Mouse (Mus musculus) cerebellum, adult 2 months (tissue): Measurements from ENCODE around the gene Rhbdd3. TPM values are rescaled to one million over a fixed set of nuclear protein-coding genes. Genes with fewer than 3 reads are reported as not detected.

Experiments used
- DNase-seq, 2 experiments: peaks; one replicate each; pipeline ENCODE4 v3.0.0; 2021
- H3K27ac ChIP-seq: fragments of 200-500 bp; 2 replicates; pipeline ENCODE4 v1.5.1; 2012; ENCODE audit warnings: low read length, control low read depth, inconsistent platforms; ENCODE audit not compliant: insufficient read depth
- H3K27me3 ChIP-seq: fragments of 200-500 bp; 2 replicates; pipeline ENCODE4 v1.6.1; 2012; ENCODE audit warnings: inconsistent platforms, mild to moderate bottlenecking, low read length, moderate library complexity; ENCODE audit not compliant: control insufficient read depth, insufficient read depth
- H3K4me1 ChIP-seq: fragments of 200-500 bp; 2 replicates; pipeline ENCODE4 v1.6.1; 2011; ENCODE audit warnings: low read length; ENCODE audit not compliant: control insufficient read depth, insufficient read depth
- H3K4me3 ChIP-seq: fragments of 200-500 bp; replicated peaks from 2 replicates; pipeline ENCODE3; 2011; ENCODE audit warnings: mild to moderate bottlenecking, low read depth, low read length, control low read depth; ENCODE audit not compliant: insufficient read depth
- CTCF ChIP-seq: fragments of 200-500 bp; IDR thresholded peaks from 2 replicates; pipeline ENCODE4 v1.5.1; 2011; ENCODE audit warnings: low read depth, mild to moderate bottlenecking, control low read depth, low read length, moderate library complexity, borderline replicate concordance; ENCODE audit not compliant: insufficient read depth
- POLR2A ChIP-seq: fragments of 200-500 bp; IDR thresholded peaks from 2 replicates; pipeline ENCODE4 v1.6.1; 2011; ENCODE audit warnings: low read length, control low read depth, borderline replicate concordance; ENCODE audit not compliant: insufficient read depth
- WGBS: fragments of 180-500 bp; shearing (Covaris S2); methylation state at CpG from one replicate; pipeline ENCODE4 v1.1.7; 2018; 5-methylcytosine and 5-hydroxymethylcytosine counted together
- polyA plus RNA-seq: library from polyadenylated mRNA; depleted of rRNA; stranded (reverse); fragments of >200 nt; gene quantifications from 2 replicates; pipeline ENCODE4 v1.2.3, GENCODE M21; 2012

Gene Rhbdd3
- polyA plus RNA-seq, 1 experiment, result 29.5 TPM

DNA sequence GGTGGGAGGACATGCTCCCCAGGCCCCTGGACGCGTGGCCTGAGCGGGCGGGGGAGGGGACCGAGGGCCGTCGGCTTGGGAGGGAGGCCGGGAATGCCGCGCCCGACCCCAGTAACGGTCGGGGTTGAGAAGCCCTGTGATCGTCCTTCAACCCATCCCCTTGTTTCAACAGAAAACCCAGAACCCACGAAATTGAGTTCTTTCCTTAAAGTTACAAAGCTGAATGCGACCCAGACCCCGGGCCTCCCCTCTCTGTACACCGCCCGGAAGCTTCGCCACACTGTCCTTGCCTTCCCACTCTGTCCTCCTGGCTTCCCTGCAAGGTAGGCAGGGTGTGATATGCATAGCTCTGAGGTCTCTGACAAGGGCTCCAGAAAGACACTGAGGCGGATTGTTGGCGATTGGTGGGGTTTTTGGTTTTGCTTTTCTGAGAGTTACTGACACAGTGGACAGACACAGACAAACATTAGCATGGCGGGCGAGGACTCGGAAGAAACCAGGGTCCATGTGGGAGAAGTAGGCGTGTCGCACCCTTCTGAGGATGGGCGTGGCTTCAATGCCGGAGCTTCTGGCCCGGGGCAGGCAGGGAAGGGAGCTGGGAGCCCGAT is 954 bp downstream of the Rhbdd3 start:
- Histone ChIP-seq H3K4me3 (peak overlapping the region; percentile 86), H3K4me1 (peaks cover 9% of the 10 kb centered on the region), H3K27me3 (no peaks in the 10 kb centered on the region), H3K27ac (peak overlapping the region; percentile 77)
- under 1% methylated on average over 31 of the region's 31 CpGs for WGBS
- DNase-seq, result peak; percentile 75 to 78
- TF ChIP-seq POLR2A, result peak; percentile 31; the same call in 1 of the 2 replicates
- no peak for TF ChIP-seq CTCF

DNA sequence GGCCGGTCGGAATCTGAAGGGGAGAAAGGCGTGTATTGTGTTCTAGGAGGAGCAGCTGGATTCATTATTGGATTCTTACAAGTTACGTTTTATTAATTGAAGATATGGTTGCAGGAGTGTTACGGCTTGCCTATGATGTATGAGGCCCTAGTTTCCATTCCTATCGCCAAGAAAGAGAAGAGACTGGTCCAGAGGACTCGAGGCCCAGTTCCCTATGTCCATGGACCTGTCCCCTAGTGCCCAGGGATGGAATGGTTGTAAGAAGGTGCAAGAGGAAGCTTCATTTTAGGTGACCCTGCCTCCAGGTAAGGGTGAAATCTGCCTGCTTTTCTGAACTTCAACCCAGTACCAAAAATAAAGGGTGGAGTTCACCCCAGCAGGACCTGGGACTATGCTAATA is 1.6 kb downstream of the Rhbdd3 start:
- WGBS, result 3% methylated on average over 7 of the region's 7 CpGs
- TF ChIP-seq CTCF (no peak), POLR2A (no peak)
- no peak for DNase-seq

DNA sequence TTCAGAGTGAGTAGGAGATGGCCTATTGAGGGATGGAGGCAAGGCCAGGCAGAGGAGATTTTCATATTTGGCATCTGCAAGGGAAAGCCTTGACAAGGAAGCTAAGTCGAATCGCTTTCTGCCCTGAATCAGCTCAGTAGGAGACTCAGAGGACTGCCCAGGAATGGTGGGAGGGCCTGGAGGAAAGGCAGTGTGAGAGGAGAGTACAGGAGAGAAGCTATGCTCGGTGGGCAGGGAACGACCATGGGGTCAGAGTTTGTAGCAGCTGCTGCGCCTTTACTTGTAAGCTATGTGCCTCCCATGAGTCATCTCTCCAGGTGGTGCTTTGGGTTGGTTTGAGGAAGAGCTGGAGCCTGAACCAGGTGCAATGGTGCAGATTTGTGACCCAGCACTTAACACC is 2.1 kb downstream of the Rhbdd3 start:
- no peaks in the 10 kb centered on the region for H3K27me3 ChIP-seq

More for the DNA sequence above, 1.6 kb downstream of the Rhbdd3 start:
- peaks cover 9% of the 10 kb centered on the region for H3K4me1 ChIP-seq
- H3K4me3 ChIP-seq, result peak overlapping the region; percentile 86
- H3K27me3 ChIP-seq, result no peaks in the 10 kb centered on the region
- 0 out of 2 replicates have a peak overlapping the region, but pooled peaks have one; percentile 77 for H3K27ac ChIP-seq

DNA sequence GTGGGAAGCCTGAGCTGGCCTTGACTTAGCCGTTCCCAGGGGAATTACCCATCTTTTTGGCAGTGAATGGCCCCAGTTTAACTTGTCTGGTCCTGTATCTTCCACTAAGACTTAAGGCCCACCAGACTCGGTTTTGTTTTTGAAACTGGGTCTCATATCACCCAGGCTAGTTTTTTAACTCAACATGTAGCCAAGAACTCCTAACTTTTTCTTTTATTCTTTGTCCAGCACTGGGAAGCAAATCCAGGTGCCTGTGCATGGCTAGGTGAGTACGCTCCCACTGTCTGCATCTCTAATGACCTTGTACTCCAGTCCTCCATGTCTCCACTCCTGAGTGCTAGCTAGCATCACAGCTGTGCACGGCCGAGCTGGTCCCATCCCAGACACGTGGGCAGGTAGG is 2.9 kb downstream of the Rhbdd3 start:
- no peak overlapping the region for H3K4me3 ChIP-seq
- H3K27ac ChIP-seq, result no peak overlapping the region
- TF ChIP-seq CTCF, result no peak
- no peak for TF ChIP-seq POLR2A
- H3K27me3 ChIP-seq, result no peaks in the 10 kb centered on the region
- peaks cover 7% of the 10 kb centered on the region for H3K4me1 ChIP-seq
- 87% methylated on average over 6 of the region's 6 CpGs for WGBS
- DNase-seq, result no peak

More for the DNA sequence above, 2.1 kb downstream of the Rhbdd3 start:
- 40% methylated on average over 5 of the region's 5 CpGs for WGBS
- Histone ChIP-seq H3K27ac (no peak overlapping the region), H3K4me3 (no peak overlapping the region), H3K4me1 (peaks cover 9% of the 10 kb centered on the region)
- TF ChIP-seq POLR2A, result no peak
- no peak for TF ChIP-seq CTCF
- DNase-seq, result no peak

DNA sequence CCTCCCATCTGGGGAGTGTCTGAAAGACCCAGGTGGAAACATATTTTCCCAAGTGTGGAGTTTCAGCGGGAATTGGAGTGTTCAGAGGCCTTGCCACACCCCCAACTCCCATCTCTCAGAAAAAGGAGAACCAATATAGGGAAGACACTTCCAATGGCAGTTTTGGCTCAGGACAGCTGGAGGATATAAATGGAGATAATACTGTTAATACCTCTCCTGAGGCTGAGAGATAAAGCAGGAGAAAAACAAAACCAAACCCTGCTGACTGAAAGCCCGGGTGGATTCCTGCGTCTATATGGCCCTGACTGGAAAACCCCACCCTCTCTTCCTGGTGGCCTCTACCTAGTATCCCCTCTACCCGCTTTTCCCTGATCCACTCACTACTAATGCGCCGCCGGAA is 3.7 kb downstream of the Rhbdd3 start:
- Histone ChIP-seq H3K27ac (no peak overlapping the region), H3K4me3 (no peak overlapping the region), H3K27me3 (no peaks in the 10 kb centered on the region), H3K4me1 (peaks cover 7% of the 10 kb centered on the region)
- DNase-seq, result no peak
- TF ChIP-seq POLR2A (no peak), CTCF (no peak)
- 94% methylated on average over 7 of the region's 7 CpGs for WGBS

DNA sequence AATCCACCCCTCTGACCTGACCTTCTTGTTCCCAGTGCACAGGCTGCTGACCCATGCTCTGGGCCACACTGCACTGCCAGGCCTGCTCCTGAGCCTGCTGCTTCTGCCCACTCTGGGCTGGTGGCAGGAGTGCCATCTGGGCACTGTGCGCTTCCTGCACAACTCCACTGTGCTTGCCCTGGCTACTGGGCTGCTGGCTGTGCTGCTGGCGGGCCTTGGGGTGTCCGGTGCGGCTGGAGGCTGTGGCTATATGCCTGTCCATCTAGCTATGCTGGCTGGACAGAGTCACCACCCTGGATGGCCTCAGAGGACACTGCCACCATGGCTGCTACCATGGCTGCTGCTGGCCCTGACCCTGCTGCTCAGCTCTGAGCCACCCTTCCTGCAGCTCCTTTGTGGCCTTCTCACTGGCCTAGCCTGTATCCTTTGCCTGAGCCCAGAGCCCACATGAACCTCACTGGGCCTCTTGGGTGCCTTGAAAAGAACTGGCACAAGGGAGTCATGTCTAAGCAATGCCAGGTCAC is 5.3 kb downstream of the Rhbdd3 start:
- TF ChIP-seq CTCF (no peak), POLR2A (no peak)
- 84% methylated on average over 4 of the region's 4 CpGs for WGBS
- no peak overlapping the region for H3K4me3 ChIP-seq

DNA sequence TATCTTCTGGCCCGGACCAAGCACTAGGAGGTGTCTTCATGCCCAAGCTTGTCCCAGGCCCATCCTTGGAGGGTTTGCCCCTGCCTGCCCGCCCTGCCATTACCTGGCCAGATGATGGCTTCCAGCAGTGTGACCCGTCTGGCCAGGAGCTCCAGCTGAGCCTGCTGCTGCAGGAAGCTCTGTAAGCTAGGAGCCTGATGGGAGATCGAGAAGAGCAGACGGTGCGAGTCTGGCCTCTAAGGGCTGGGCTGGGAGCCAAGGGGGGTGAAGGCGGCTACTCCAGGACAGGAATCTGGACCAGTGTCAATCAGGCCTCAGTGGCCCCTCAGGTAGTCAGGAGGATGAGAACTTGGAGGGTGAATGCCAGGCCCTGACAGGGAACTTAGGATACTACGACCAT is 10.7 kb downstream of the Rhbdd3 start:
- DNase-seq, result no peak
- Histone ChIP-seq H3K4me1 (peaks cover 5% of the 10 kb centered on the region; the same call in 1 of the 2 replicates), H3K27ac (no peak overlapping the region), H3K4me3 (no peak overlapping the region), H3K27me3 (no peaks in the 10 kb centered on the region)
- 43% methylated on average over 8 of the region's 8 CpGs for WGBS
- TF ChIP-seq CTCF, result no peak
- no peak for TF ChIP-seq POLR2A

More for the DNA sequence above, 5.3 kb downstream of the Rhbdd3 start:
- no peak for DNase-seq
- peaks cover 7% of the 10 kb centered on the region for H3K4me1 ChIP-seq
- no peak overlapping the region for H3K27ac ChIP-seq
- no peaks in the 10 kb centered on the region for H3K27me3 ChIP-seq

DNA sequence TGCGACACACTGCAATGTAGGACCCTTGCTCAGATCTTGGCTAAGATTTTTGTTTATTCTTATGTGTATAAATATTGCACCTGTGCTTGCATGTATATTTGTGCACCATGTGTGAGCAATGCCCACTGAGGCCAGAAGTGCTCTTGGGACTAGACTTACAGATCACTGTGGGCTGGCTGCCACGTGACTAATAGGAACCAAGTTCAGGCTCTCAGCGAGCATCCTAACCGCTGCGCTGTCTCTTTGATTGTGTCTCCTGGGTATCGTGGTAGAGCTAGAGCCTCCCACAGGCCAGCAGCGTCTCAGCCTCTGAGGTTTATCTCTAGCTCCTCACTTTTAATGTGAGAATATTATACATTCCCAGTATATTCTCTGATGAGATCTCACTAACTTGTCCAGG is 14.9 kb downstream of the Rhbdd3 start:
- Histone ChIP-seq H3K27ac (no peak overlapping the region), H3K4me1 (peaks cover 8% of the 10 kb centered on the region; the same call in 1 of the 2 replicates), H3K4me3 (no peak overlapping the region), H3K27me3 (no peaks in the 10 kb centered on the region)
- TF ChIP-seq CTCF, result no peak
- no peak for TF ChIP-seq POLR2A
- 83% methylated on average over 7 of the region's 7 CpGs for WGBS
- DNase-seq, result no peak
